Mouse (Mus musculus) liver, embryonic 14.5 days (tissue): ENCODE data around the gene Hey2. TPM values are rescaled to one million over a fixed set of nuclear protein-coding genes. Genes with fewer than 3 reads are reported as not detected.
A peak's percentile ranks its signal among the peaks of the same experiment; 100 is the strongest.

Experiments used
- ATAC-seq: fragments of 200-750 bp; cut with Nextera tagmentation; 2 replicates; pipeline ENCODE4 v1.8.0; 2017; ENCODE audit warnings: moderate number of reproducible peaks, mild to moderate bottlenecking, moderate library complexity; ENCODE audit not compliant: insufficient read depth
- DNase-seq, 3 experiments: peaks; one replicate each; pipeline ENCODE4 v3.0.0-alpha.2; 2012 to 2013; ENCODE audit warnings: low read depth in 3 of 3, low spot score in 3 of 3
- H3K27ac ChIP-seq: fragments of 300-500 bp; sonication (generic); 2 replicates; pipeline ENCODE4 v1.5.1; 2014; ENCODE audit warnings: moderate library complexity, mild to moderate bottlenecking, control low read depth, inconsistent platforms
- H3K27me3 ChIP-seq: fragments of 300-500 bp; sonication (generic); 2 replicates; pipeline ENCODE4 v1.6.1; 2014; ENCODE audit warnings: mild to moderate bottlenecking, low read length, moderate library complexity; ENCODE audit not compliant: control insufficient read depth, insufficient read depth
- H3K36me3 ChIP-seq: fragments of 300-500 bp; sonication (generic); replicated peaks from 2 replicates; pipeline ENCODE4 v1.6.1; 2014; ENCODE audit warnings: low read depth; ENCODE audit not compliant: control insufficient read depth, insufficient read depth
- H3K4me1 ChIP-seq, 2 experiments: fragments of 200-500 bp in 1 of 2; fragments of 300-500 bp in 1 of 2; sonication (generic) in 1 of 2; replicated peaks; 2 replicates each; pipeline ENCODE4 v1.6.1; 2012 to 2014; ENCODE audit warnings: antibody characterized with exemption in 1 of 2, inconsistent platforms in 1 of 2, low read length in 1 of 2; ENCODE audit not compliant: control insufficient read depth in 2 of 2, insufficient read depth in 2 of 2
- H3K4me2 ChIP-seq: fragments of 300-500 bp; sonication (generic); 2 replicates; pipeline ENCODE4 v1.6.1; 2014; ENCODE audit warnings: low read depth, mild to moderate bottlenecking, control low read depth, moderate library complexity
- H3K4me3 ChIP-seq, 2 experiments: fragments of 200-500 bp in 1 of 2; fragments of 300-500 bp in 1 of 2; sonication (generic) in 1 of 2; 2 replicates each; pipeline ENCODE4 v1.5.1; 2012 to 2014; ENCODE audit warnings: low read depth in 2 of 2, low read length in 2 of 2, mild to moderate bottlenecking in 2 of 2, control low read depth in 1 of 2, inconsistent platforms in 1 of 2, moderate library complexity in 1 of 2; ENCODE audit not compliant: insufficient read depth in 1 of 2
- H3K9ac ChIP-seq: fragments of 300-500 bp; sonication (generic); replicated peaks from 2 replicates; pipeline ENCODE4 v1.6.1; 2014; ENCODE audit warnings: mild to moderate bottlenecking, control low read depth, moderate library complexity
- H3K9me3 ChIP-seq: fragments of 300-500 bp; sonication (generic); 2 replicates; pipeline ENCODE4 v1.6.1; 2016; ENCODE audit warnings: low read length, mixed read lengths; ENCODE audit not compliant: control insufficient read depth
- CTCF ChIP-seq: IDR thresholded peaks from 2 replicates; pipeline ENCODE4 v1.5.1; 2016; ENCODE audit warnings: antibody characterized with exemption, low read depth, control low read depth
- EP300 ChIP-seq: IDR thresholded peaks from 2 replicates; pipeline ENCODE4 v1.6.1; 2016; ENCODE audit warnings: antibody characterized with exemption, low read depth
- WGBS: fragments of 180-500 bp; shearing (Covaris S2); extraction: QIAGEN DNeasy Blood & Tissue Kit; methylation state at CpG from one replicate; pipeline ENCODE4 v1.1.7; 2014; ENCODE audit not compliant: insufficient replicate concordance; 5-methylcytosine and 5-hydroxymethylcytosine counted together
- polyA plus RNA-seq, 2 experiments: library from polyadenylated mRNA; depleted of rRNA in 1 of 2; stranded (reverse) in 1 of 2; unstranded in 1 of 2; fragments of >200 nt; fragmentation: Nextera tagmentation in 1 of 2; extraction: Ambion mirVana in 1 of 2; gene quantifications; 2 replicates each; pipeline versions ENCODE4 v1.2.1 to v1.2.3; 2012 to 2014

Gene Hey2
- polyA plus RNA-seq, 2 experiments = 0.22 to 0.65 TPM

- no peak overlapping the region for H3K9ac ChIP-seq
- 6% methylated on average over 30 of the region's 30 CpGs for WGBS
- H3K9me3 ChIP-seq = no peaks in the 10 kb centered on the region
- H3K4me3 ChIP-seq = no peak overlapping the region; a peak in 1 of 4 replicates
- no peaks in the 10 kb centered on the region for H3K36me3 ChIP-seq
- H3K4me2 ChIP-seq = peak overlapping the region; percentile 41
- TF ChIP-seq EP300 (no peak), CTCF (no peak)
- ATAC-seq = no peak
- peaks cover 0 to 2% of the 10 kb centered on the region in 2 experiments; a peak in 1 of 4 replicates for H3K4me1 ChIP-seq
- no peak overlapping the region for H3K27ac ChIP-seq
- DNase-seq = no peak
- peaks cover 68% of the 10 kb centered on the region for H3K27me3 ChIP-seq
Observed at GRCm38 (mm10) chr10:30844191-30845010, 1.8 kb upstream of the Hey2 start.

GRCm38 (mm10) chr10:30843438-30844190 is 1.0 kb upstream of the Hey2 start:
- Histone ChIP-seq H3K27me3 (peaks cover 68% of the 10 kb centered on the region), H3K4me3 (peak overlapping the region; percentile 10 to 38; a peak in 3 of 4 replicates), H3K9ac (no peak overlapping the region), H3K27ac (no peak overlapping the region), H3K9me3 (no peaks in the 10 kb centered on the region), H3K4me2 (peak overlapping the region; percentile 41), H3K36me3 (no peaks in the 10 kb centered on the region), H3K4me1 (peaks cover 0 to 2% of the 10 kb centered on the region in 2 experiments; a peak in 1 of 4 replicates)
- no peak for ATAC-seq
- no peak for DNase-seq
- under 1% methylated on average over 21 of the region's 21 CpGs for WGBS
- TF ChIP-seq EP300 (no peak), CTCF (no peak)

GRCm38 (mm10) chr10:30842228-30842627 is 373 bp downstream of the Hey2 start:
- TF ChIP-seq EP300 (no peak), CTCF (no peak)
- Histone ChIP-seq H3K4me3 (peak overlapping the region; percentile 38 to 42), H3K36me3 (no peaks in the 10 kb centered on the region), H3K4me2 (peak overlapping the region; percentile 41), H3K4me1 (peaks cover 0 to 2% of the 10 kb centered on the region in 2 experiments; a peak in 1 of 4 replicates), H3K9me3 (no peaks in the 10 kb centered on the region), H3K27me3 (peaks cover 68% of the 10 kb centered on the region), H3K9ac (no peak overlapping the region), H3K27ac (no peak overlapping the region)
- ATAC-seq (peak; percentile 9; the same call in 1 of the 2 replicates), DNase-seq (no peak)
- 1% methylated on average over 29 of the region's 29 CpGs for WGBS

GRCm38 (mm10) chr10:30840824-30841223 is 1.8 kb downstream of the Hey2 start:
- no peaks in the 10 kb centered on the region for H3K9me3 ChIP-seq
- ATAC-seq (no peak), DNase-seq (no peak)
- H3K27me3 ChIP-seq = peaks cover 55% of the 10 kb centered on the region
- peaks cover 0 to 2% of the 10 kb centered on the region in 2 experiments; a peak in 1 of 4 replicates for H3K4me1 ChIP-seq
- WGBS = 67% methylated on average over 5 of the region's 5 CpGs
- no peak overlapping the region for H3K27ac ChIP-seq
- TF ChIP-seq CTCF = no peak
- no peak for TF ChIP-seq EP300
- no peak overlapping the region for H3K9ac ChIP-seq
- no peaks in the 10 kb centered on the region for H3K36me3 ChIP-seq
- H3K4me2 ChIP-seq = no peak overlapping the region
- no peak overlapping the region for H3K4me3 ChIP-seq

- H3K36me3 ChIP-seq = no peaks in the 10 kb centered on the region
- no peak overlapping the region for H3K9ac ChIP-seq
- no peaks in the 10 kb centered on the region for H3K9me3 ChIP-seq
- DNase-seq (no peak), ATAC-seq (no peak)
- H3K4me2 ChIP-seq = no peak overlapping the region
- H3K27ac ChIP-seq = no peak overlapping the region
- TF ChIP-seq EP300 = no peak
- TF ChIP-seq CTCF = peak; percentile 41; the same call in 1 of the 2 replicates
- H3K27me3 ChIP-seq = peaks cover 28% of the 10 kb centered on the region
- no peak overlapping the region for H3K4me3 ChIP-seq
- 14% methylated on average over 1 of the region's 1 CpGs for WGBS
- H3K4me1 ChIP-seq = peaks cover 0 to 2% of the 10 kb centered on the region in 2 experiments; a peak in 1 of 4 replicates
Observed at GRCm38 (mm10) chr10:30838188-30838587, 4.4 kb downstream of the Hey2 start.
